Mouse (Mus musculus) neural tube, embryonic 14.5 days (tissue): ENCODE results near the gene Arrb1. TPM values are rescaled to one million over a fixed set of nuclear protein-coding genes. Genes with fewer than 3 reads are reported as not detected.
A peak's percentile ranks its signal among the peaks of the same experiment; 100 is the strongest.

ENCODE experiments used
- ATAC-seq: fragments of 200-750 bp; cut with Nextera tagmentation; 2 replicates; pipeline ENCODE4 v1.8.0; 2017; ENCODE audit warnings: low read depth, mild to moderate bottlenecking, moderate TSS enrichment, moderate library complexity
- H3K27ac ChIP-seq: fragments of 300-500 bp; sonication (generic); 2 replicates; pipeline ENCODE4 v1.5.1; 2014; ENCODE audit warnings: low read depth, mild to moderate bottlenecking, control low read depth, low read length, moderate library complexity, mixed read lengths
- H3K27me3 ChIP-seq: fragments of 300-500 bp; sonication (generic); 2 replicates; pipeline ENCODE4 v1.6.1; 2014; ENCODE audit warnings: low read length; ENCODE audit not compliant: control insufficient read depth, insufficient read depth
- H3K36me3 ChIP-seq: fragments of 300-500 bp; sonication (generic); 2 replicates; pipeline ENCODE4 v1.6.1; 2014; ENCODE audit warnings: low read length, mixed read lengths; ENCODE audit not compliant: control insufficient read depth, insufficient read depth
- H3K4me1 ChIP-seq: fragments of 300-500 bp; sonication (generic); 2 replicates; pipeline ENCODE4 v1.6.1; 2014; ENCODE audit warnings: low read length; ENCODE audit not compliant: control insufficient read depth, insufficient read depth
- H3K4me2 ChIP-seq: fragments of 300-500 bp; sonication (generic); 2 replicates; pipeline ENCODE4 v1.6.1; 2014; ENCODE audit warnings: mild to moderate bottlenecking, low read depth, low read length, control low read depth
- H3K4me3 ChIP-seq: fragments of 300-500 bp; sonication (generic); 2 replicates; pipeline ENCODE4 v1.5.1; 2014; ENCODE audit warnings: low read depth, low read length, control low read depth, mixed read lengths
- H3K9ac ChIP-seq: fragments of 300-500 bp; sonication (generic); replicated peaks from 2 replicates; pipeline ENCODE4 v1.6.1; 2014; ENCODE audit warnings: low read depth, mild to moderate bottlenecking, control low read depth, low read length, mixed read lengths
- H3K9me3 ChIP-seq: fragments of 300-500 bp; sonication (generic); 2 replicates; pipeline ENCODE4 v1.6.1; 2016; ENCODE audit warnings: low read length; ENCODE audit not compliant: control insufficient read depth
- WGBS: fragments of 180-500 bp; shearing (Covaris S2); extraction: QIAGEN DNeasy Blood & Tissue Kit; methylation state at CpG from one replicate; pipeline ENCODE4 v1.1.7; 2014; 5-methylcytosine and 5-hydroxymethylcytosine counted together
- polyA plus RNA-seq: library from polyadenylated mRNA; unstranded; fragments of >200 nt; fragmentation: Nextera tagmentation; extraction: Ambion mirVana; gene quantifications from 2 replicates; pipeline ENCODE4 v1.2.1, GENCODE M21; 2014

The Arrb1 gene
- polyA plus RNA-seq, 1 experiment from 2014 or later = 9.9 TPM

DNA sequence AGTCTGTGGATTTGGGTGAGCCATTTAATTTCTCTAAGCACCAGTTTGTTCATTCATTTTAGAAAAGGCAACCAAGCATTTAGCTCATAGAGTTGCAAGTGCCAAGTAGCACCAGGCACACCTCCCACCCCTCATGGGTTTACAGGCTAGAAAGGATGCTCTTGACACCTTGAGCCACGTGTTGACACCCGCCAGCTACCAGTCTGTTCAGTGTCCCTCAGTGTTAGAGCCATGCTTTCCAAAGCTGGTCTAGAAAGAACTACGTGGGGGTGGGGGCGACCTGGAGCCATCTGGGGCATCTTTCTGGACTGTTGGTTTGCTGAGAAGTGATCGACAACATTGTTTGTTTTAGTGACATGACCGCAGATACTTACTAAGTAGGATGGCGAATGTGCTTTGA, 1.7 kb upstream of the Arrb1 start:
- 84% methylated on average over 7 of the region's 7 CpGs for WGBS
- Histone ChIP-seq H3K9me3 (no peaks in the 10 kb centered on the region), H3K27ac (peak overlapping the region; percentile 95), H3K4me2 (no peak overlapping the region), H3K9ac (no peak overlapping the region), H3K4me1 (peaks cover 30% of the 10 kb centered on the region), H3K27me3 (no peaks in the 10 kb centered on the region), H3K4me3 (no peak overlapping the region), H3K36me3 (no peaks in the 10 kb centered on the region)
- ATAC-seq = no peak

DNA sequence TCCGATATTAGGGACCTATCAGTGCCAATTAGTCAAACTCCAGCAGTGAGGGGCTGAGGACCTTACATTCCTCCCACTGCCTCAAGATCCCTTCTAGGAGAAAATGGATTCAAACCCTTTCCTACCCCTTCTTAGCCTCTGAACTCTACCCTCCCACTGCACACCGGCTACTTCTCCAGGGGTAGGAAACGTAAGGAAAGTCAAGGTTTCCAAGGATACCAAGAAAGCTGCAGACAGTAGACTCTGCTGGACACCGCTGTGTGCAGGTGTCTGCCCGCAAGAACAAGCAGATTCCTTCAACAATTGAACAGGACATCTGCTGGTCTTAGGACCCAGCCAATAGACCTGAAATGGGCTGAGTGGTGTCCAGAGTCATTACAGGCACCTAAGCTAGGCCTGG, 765 bp upstream of the Arrb1 start:
- H3K4me2 ChIP-seq = peak overlapping the region; percentile 56
- H3K27me3 ChIP-seq = no peaks in the 10 kb centered on the region
- H3K9me3 ChIP-seq = no peaks in the 10 kb centered on the region
- peak overlapping the region; percentile 95 for H3K27ac ChIP-seq
- H3K9ac ChIP-seq = peak overlapping the region; percentile 95
- WGBS = 24% methylated on average over 5 of the region's 5 CpGs
- no peaks in the 10 kb centered on the region for H3K36me3 ChIP-seq
- peak overlapping the region; percentile 75 for H3K4me3 ChIP-seq
- H3K4me1 ChIP-seq = peaks cover 36% of the 10 kb centered on the region
- no peak; the same call in 1 of the 2 replicates for ATAC-seq

DNA sequence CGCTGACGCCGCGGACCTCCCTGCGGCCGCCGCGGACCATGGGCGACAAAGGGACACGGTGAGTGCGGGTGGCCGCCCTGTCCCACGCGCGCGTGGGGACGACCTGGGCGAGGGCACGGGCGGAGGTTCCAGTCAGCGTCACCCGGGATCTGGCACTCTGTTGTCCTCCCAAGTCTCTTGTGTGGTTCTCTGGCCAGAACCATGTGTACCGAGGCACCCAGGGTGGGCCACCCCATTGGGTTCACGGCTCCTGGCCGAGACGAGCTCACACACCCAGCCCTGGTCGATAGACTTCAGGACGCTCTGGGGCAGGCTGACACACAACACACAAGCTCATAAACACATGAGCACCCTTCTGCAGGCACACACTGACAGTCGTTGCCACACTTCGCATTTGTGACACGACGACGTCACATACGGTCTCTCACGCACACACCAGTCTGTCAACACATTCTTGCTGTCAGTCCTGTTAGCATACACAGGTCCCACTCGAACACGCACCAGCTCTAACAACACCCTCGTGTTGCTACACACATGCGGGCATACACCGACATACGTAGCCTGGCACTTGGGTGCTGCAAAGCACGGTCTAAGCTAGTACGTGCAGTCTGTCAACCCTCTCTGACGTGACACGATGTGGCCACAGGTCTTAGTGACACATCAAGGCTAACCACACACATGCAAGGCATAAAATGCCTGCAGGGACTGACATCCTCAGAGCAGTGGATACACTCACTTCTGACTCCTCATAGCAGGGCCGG, 655 bp downstream of the Arrb1 start:
- WGBS = 7% methylated on average over 45 of the region's 46 CpGs
- peaks cover 50% of the 10 kb centered on the region for H3K4me1 ChIP-seq
- ATAC-seq = peak; percentile 50; the same call in 1 of the 2 replicates

DNA sequence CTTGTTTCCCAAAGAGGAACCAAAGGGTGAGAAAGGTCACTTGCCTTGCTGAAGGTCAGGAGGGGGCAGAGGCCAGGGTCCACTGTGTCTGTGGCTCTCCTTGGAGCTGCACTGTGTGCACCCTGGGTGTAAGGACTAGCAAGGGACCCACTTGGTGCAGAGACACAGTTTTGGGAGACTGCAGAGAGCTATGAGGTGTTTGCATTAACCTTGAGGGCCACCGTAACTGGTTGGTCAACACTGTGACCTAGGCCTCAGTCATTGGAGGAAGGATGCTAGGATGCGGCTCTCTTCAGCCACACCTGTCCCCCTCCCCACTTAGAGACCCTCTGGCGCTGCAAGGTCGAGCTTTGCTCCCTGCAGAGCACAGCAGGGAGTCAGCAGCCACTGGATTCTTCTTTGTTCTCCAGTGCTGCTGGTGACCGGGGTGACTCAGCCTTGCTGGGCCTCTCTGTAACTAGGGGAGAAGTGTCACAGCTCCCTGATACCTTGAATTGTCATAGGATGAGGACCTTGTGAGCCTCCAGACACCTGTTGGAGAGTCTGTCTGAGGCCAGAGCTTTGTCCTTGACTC, 2.0 kb downstream of the Arrb1 start:
- H3K27me3 ChIP-seq = no peaks in the 10 kb centered on the region
- peak overlapping the region; percentile 95 for H3K9ac ChIP-seq
- no peak for ATAC-seq
- 37% methylated on average over 5 of the region's 5 CpGs for WGBS
- peak overlapping the region; percentile 56 for H3K4me2 ChIP-seq
- H3K36me3 ChIP-seq = no peaks in the 10 kb centered on the region
- peak overlapping the region; percentile 75 for H3K4me3 ChIP-seq
- peaks cover 51% of the 10 kb centered on the region for H3K4me1 ChIP-seq
- H3K27ac ChIP-seq = no peak overlapping the region
- no peaks in the 10 kb centered on the region for H3K9me3 ChIP-seq

More for the DNA sequence above, 655 bp downstream of the Arrb1 start:
- Histone ChIP-seq H3K9me3 (no peaks in the 10 kb centered on the region), H3K27ac (peak overlapping the region; percentile 95), H3K36me3 (no peaks in the 10 kb centered on the region), H3K27me3 (no peaks in the 10 kb centered on the region), H3K4me2 (peak overlapping the region; percentile 56), H3K4me3 (peak overlapping the region; percentile 75), H3K9ac (peak overlapping the region; percentile 95)

DNA sequence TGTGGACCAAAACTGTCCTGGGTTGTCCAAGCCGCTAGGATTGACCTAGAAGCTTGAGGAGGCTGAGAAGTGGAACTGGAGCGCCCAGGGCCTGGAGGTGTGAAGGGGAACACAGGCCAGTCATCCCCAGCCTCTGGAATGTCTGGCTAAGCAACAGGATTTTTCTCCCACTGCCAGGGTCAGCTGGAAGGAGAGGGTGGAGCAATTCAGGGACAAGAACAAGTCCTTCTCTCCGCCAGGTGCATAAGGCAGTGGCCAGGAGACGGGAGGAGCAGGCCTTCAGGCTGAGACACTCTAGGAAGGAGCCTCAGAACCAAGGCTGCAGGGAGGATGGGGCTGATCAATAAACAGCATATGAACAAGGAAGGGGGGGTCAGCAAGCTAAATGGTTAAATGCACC, 3.2 kb downstream of the Arrb1 start:
- peak overlapping the region; percentile 56 for H3K4me2 ChIP-seq
- no peak overlapping the region for H3K27ac ChIP-seq
- H3K4me3 ChIP-seq = no peak overlapping the region
- no peaks in the 10 kb centered on the region for H3K36me3 ChIP-seq
- peaks cover 51% of the 10 kb centered on the region for H3K4me1 ChIP-seq
- ATAC-seq = no peak
- H3K27me3 ChIP-seq = no peaks in the 10 kb centered on the region
- H3K9ac ChIP-seq = 0 out of 2 replicates have a peak overlapping the region, but pooled peaks have one; percentile 17
- H3K9me3 ChIP-seq = no peaks in the 10 kb centered on the region
- WGBS = 71% methylated on average over 4 of the region's 4 CpGs

DNA sequence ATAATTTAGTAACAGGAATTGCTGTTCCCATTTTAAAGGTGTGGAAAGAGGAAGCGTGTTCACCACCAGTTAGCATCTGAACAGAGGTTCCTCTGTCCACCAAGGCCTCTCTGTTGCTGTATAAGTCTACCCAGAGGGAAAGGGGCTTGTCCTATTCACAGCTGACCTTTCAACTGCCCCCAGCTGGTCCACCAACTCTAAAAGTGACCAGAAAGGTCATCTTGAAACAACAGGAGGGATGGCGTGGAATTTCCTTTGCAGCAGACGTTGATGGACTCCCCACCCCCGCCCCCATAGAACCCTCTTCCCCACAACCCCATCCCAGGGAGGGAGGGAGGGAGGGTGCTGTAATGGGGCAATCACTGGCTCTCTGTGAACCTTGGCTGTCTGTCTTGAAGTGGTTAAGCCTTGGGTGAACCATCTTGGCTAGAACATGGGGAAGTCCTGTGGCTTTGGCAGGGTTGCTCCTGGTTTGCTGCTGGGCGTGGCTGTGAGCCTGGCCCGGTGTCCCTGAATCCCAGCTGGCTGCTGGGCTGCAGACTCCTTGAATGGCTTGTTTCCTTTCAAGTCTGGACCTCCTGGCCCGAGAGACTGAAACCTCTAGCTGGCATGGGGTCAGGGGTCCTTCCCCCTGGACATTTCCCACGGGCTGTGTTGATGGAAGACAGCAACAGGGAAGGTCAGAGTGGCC, 4.1 kb downstream of the Arrb1 start:
- Histone ChIP-seq H3K4me3 (no peak overlapping the region), H3K9ac (no peak overlapping the region), H3K4me1 (peaks cover 48% of the 10 kb centered on the region), H3K4me2 (peak overlapping the region; percentile 21; the same call in 1 of the 2 replicates), H3K27ac (no peak overlapping the region), H3K36me3 (no peaks in the 10 kb centered on the region), H3K9me3 (no peaks in the 10 kb centered on the region), H3K27me3 (no peaks in the 10 kb centered on the region)
- WGBS = 22% methylated on average over 8 of the region's 8 CpGs
- ATAC-seq = no peak

DNA sequence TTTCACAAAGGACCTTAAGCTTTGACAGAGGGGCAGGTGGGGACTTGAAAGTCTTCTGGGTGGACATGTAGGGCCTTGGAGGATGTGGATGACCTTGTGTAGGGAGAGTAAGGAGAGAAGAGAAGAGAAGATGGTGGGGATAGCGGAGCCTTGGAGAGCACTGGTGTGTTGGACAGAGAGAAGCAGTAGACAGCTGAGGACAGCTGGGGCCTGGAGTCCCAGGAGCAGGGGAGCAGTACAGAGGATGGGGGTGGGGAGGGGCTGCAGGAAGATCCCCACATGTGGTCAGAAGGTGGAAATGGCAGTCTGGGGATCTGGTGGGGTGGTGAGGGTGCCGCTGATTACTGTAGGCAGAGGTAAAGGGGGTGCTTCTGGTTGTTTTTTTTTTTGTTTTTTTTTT, 4.8 kb downstream of the Arrb1 start:
- H3K4me2 ChIP-seq = peak overlapping the region; percentile 21; the same call in 1 of the 2 replicates
- no peak for ATAC-seq
- no peak overlapping the region for H3K27ac ChIP-seq
- no peak overlapping the region for H3K9ac ChIP-seq
- H3K36me3 ChIP-seq = no peaks in the 10 kb centered on the region; the same call in 1 of the 2 replicates
- H3K27me3 ChIP-seq = no peaks in the 10 kb centered on the region
- H3K4me1 ChIP-seq = peaks cover 49% of the 10 kb centered on the region
- no peak overlapping the region for H3K4me3 ChIP-seq
- H3K9me3 ChIP-seq = no peaks in the 10 kb centered on the region
- WGBS = 29% methylated on average over 2 of the region's 2 CpGs

- H3K9ac ChIP-seq = no peak overlapping the region
- no peaks in the 10 kb centered on the region; the same call in 1 of the 2 replicates for H3K36me3 ChIP-seq
- WGBS = 36% methylated on average over 5 of the region's 5 CpGs
- no peak overlapping the region for H3K4me2 ChIP-seq
- no peak for ATAC-seq
- H3K27me3 ChIP-seq = no peaks in the 10 kb centered on the region
- no peak overlapping the region for H3K27ac ChIP-seq
- peaks cover 58% of the 10 kb centered on the region for H3K4me1 ChIP-seq
- H3K4me3 ChIP-seq = no peak overlapping the region
- no peaks in the 10 kb centered on the region for H3K9me3 ChIP-seq
Measured at GRCm38 (mm10) chr7:99541204-99541603, 5.9 kb downstream of the Arrb1 start.

- no peaks in the 10 kb centered on the region for H3K9me3 ChIP-seq
- 65% methylated on average over 6 of the region's 6 CpGs for WGBS
- no peak overlapping the region for H3K4me3 ChIP-seq
- no peak overlapping the region for H3K9ac ChIP-seq
- H3K36me3 ChIP-seq = no peaks in the 10 kb centered on the region; the same call in 1 of the 2 replicates
- H3K4me1 ChIP-seq = peaks cover 36% of the 10 kb centered on the region
- no peak overlapping the region for H3K4me2 ChIP-seq
- no peak overlapping the region for H3K27ac ChIP-seq
- H3K27me3 ChIP-seq = no peaks in the 10 kb centered on the region
- no peak for ATAC-seq
Measured at GRCm38 (mm10) chr7:99544272-99544671, 9.0 kb downstream of the Arrb1 start.
